Mouse (Mus musculus) limb, embryonic 13.5 days (tissue): ENCODE measurements around the gene Acvr1. TPM values are rescaled to one million over a fixed set of nuclear protein-coding genes. Genes with fewer than 3 reads are reported as not detected.

Source experiments
- ATAC-seq: fragments of 200-750 bp; cut with Nextera tagmentation; 2 replicates; pipeline ENCODE4 v1.8.0; 2017; ENCODE audit warnings: low read depth, moderate number of reproducible peaks, moderate TSS enrichment; ENCODE audit not compliant: low FRiP score
- H3K27ac ChIP-seq: fragments of 300-500 bp; sonication (generic); 2 replicates; pipeline ENCODE4 v1.5.1; 2015; ENCODE audit warnings: inconsistent platforms, mild to moderate bottlenecking, moderate library complexity
- H3K27me3 ChIP-seq: fragments of 300-500 bp; sonication (generic); 2 replicates; pipeline ENCODE4 v1.6.1; 2015; ENCODE audit warnings: mild to moderate bottlenecking, inconsistent platforms
- H3K36me3 ChIP-seq: fragments of 300-500 bp; sonication (generic); 2 replicates; pipeline ENCODE4 v1.6.1; 2015; ENCODE audit warnings: inconsistent platforms, mild to moderate bottlenecking, moderate library complexity
- H3K4me1 ChIP-seq: fragments of 300-500 bp; sonication (generic); 2 replicates; pipeline ENCODE4 v1.6.1; 2015; ENCODE audit warnings: inconsistent platforms
- H3K4me2 ChIP-seq: fragments of 300-500 bp; sonication (generic); replicated peaks from 2 replicates; pipeline ENCODE4 v1.6.1; 2015; ENCODE audit warnings: inconsistent platforms, mild to moderate bottlenecking, moderate library complexity
- H3K4me3 ChIP-seq: fragments of 300-500 bp; sonication (generic); 2 replicates; pipeline ENCODE4 v1.5.1; 2015; ENCODE audit warnings: moderate library complexity, mild to moderate bottlenecking, inconsistent platforms
- H3K9ac ChIP-seq: fragments of 300-500 bp; sonication (generic); 2 replicates; pipeline ENCODE4 v1.6.1; 2015; ENCODE audit warnings: mild to moderate bottlenecking, inconsistent platforms
- H3K9me3 ChIP-seq: fragments of 300-500 bp; sonication (generic); 2 replicates; pipeline ENCODE4 v1.6.1; 2016; ENCODE audit warnings: inconsistent platforms
- WGBS: fragments of 180-500 bp; shearing (Covaris S2); methylation state at CpG from one replicate; pipeline ENCODE4 v1.1.7; 2015; 5-methylcytosine and 5-hydroxymethylcytosine counted together
- polyA plus RNA-seq: library from polyadenylated mRNA; unstranded; fragments of >200 nt; fragmentation: Nextera tagmentation; extraction: Ambion mirVana; gene quantifications from 2 replicates; pipeline ENCODE4 v1.2.1, GENCODE M21; 2015

The Acvr1 gene
- polyA plus RNA-seq, 1 experiment from 2014 or later: 8.6 TPM

- Histone ChIP-seq H3K4me2 (no peak overlapping the region), H3K9me3 (no peaks in the 10 kb centered on the region), H3K27me3 (no peaks in the 10 kb centered on the region), H3K4me1 (peaks cover 29% of the 10 kb centered on the region), H3K4me3 (no peak overlapping the region), H3K36me3 (no peaks in the 10 kb centered on the region), H3K9ac (no peak overlapping the region), H3K27ac (no peak overlapping the region)
- 74% methylated on average over 4 of the region's 4 CpGs for WGBS
- ATAC-seq: no peak
These were observed 22.7 kb upstream of the Acvr1 start for GRCm38 (mm10) chr2:58589637-58590036.

GRCm38 (mm10) chr2:58586311-58586710, 19.4 kb upstream of the Acvr1 start:
- H3K4me1 ChIP-seq: peaks cover 24% of the 10 kb centered on the region
- WGBS: 35% methylated on average over 10 of the region's 10 CpGs
- H3K4me3 ChIP-seq: no peak overlapping the region
- H3K9ac ChIP-seq: no peak overlapping the region
- ATAC-seq: peak; percentile 45; the same call in 1 of the 2 replicates
- 0 out of 2 replicates have a peak overlapping the region, but pooled peaks have one; percentile 19 for H3K4me2 ChIP-seq
- no peaks in the 10 kb centered on the region for H3K9me3 ChIP-seq
- no peaks in the 10 kb centered on the region for H3K27me3 ChIP-seq
- H3K27ac ChIP-seq: no peak overlapping the region
- no peaks in the 10 kb centered on the region for H3K36me3 ChIP-seq

GRCm38 (mm10) chr2:58574167-58574566, 7.2 kb upstream of the Acvr1 start:
- H3K9ac ChIP-seq: no peak overlapping the region
- no peak overlapping the region for H3K4me3 ChIP-seq
- no peaks in the 10 kb centered on the region for H3K36me3 ChIP-seq
- no peak for ATAC-seq
- H3K4me1 ChIP-seq: peaks cover 4% of the 10 kb centered on the region; the same call in 1 of the 2 replicates
- H3K27ac ChIP-seq: no peak overlapping the region
- WGBS: 81% methylated on average over 2 of the region's 2 CpGs
- H3K9me3 ChIP-seq: no peaks in the 10 kb centered on the region
- no peaks in the 10 kb centered on the region for H3K27me3 ChIP-seq
- no peak overlapping the region for H3K4me2 ChIP-seq

GRCm38 (mm10) chr2:58568841-58569645, 2.1 kb upstream of the Acvr1 start:
- no peak for ATAC-seq
- H3K4me3 ChIP-seq: peak overlapping the region; percentile 83
- H3K27ac ChIP-seq: no peak overlapping the region
- H3K4me1 ChIP-seq: peaks cover 39% of the 10 kb centered on the region
- WGBS: 67% methylated on average over 4 of the region's 4 CpGs
- no peaks in the 10 kb centered on the region for H3K9me3 ChIP-seq
- H3K9ac ChIP-seq: peak overlapping the region; percentile 88; the same call in 1 of the 2 replicates
- H3K36me3 ChIP-seq: no peaks in the 10 kb centered on the region
- H3K27me3 ChIP-seq: no peaks in the 10 kb centered on the region
- peak overlapping the region; percentile 78 for H3K4me2 ChIP-seq

- H3K27me3 ChIP-seq: no peaks in the 10 kb centered on the region
- no peaks in the 10 kb centered on the region for H3K36me3 ChIP-seq
- peak overlapping the region; percentile 96 for H3K27ac ChIP-seq
- H3K9ac ChIP-seq: peak overlapping the region; percentile 88
- ATAC-seq: no peak
- H3K4me3 ChIP-seq: peak overlapping the region; percentile 83
- 9% methylated on average over 12 of the region's 12 CpGs for WGBS
- peak overlapping the region; percentile 78 for H3K4me2 ChIP-seq
- no peaks in the 10 kb centered on the region for H3K9me3 ChIP-seq
- H3K4me1 ChIP-seq: peaks cover 45% of the 10 kb centered on the region
These were observed 1.1 kb upstream of the Acvr1 start for GRCm38 (mm10) chr2:58567866-58568719.

- Histone ChIP-seq H3K4me1 (peaks cover 56% of the 10 kb centered on the region), H3K4me2 (peak overlapping the region; percentile 78), H3K4me3 (peak overlapping the region; percentile 83), H3K27ac (peak overlapping the region; percentile 96), H3K9me3 (no peaks in the 10 kb centered on the region), H3K27me3 (no peaks in the 10 kb centered on the region), H3K9ac (peak overlapping the region; percentile 88), H3K36me3 (no peaks in the 10 kb centered on the region)
- peak; percentile 60 for ATAC-seq
- under 1% methylated on average over 40 of the region's 78 CpGs for WGBS
These were observed 419 bp downstream of the Acvr1 start for GRCm38 (mm10) chr2:58566410-58567065.

GRCm38 (mm10) chr2:58566049-58566409, 928 bp downstream of the Acvr1 start:
- Histone ChIP-seq H3K9ac (peak overlapping the region; percentile 88), H3K4me2 (peak overlapping the region; percentile 78), H3K4me3 (peak overlapping the region; percentile 83), H3K4me1 (peaks cover 56% of the 10 kb centered on the region), H3K36me3 (no peaks in the 10 kb centered on the region), H3K27me3 (no peaks in the 10 kb centered on the region), H3K9me3 (no peaks in the 10 kb centered on the region), H3K27ac (peak overlapping the region; percentile 96)
- WGBS: 3% methylated on average over 6 of the region's 6 CpGs
- no peak for ATAC-seq

- no peak overlapping the region for H3K27ac ChIP-seq
- H3K36me3 ChIP-seq: no peaks in the 10 kb centered on the region
- peak overlapping the region; percentile 78 for H3K4me2 ChIP-seq
- WGBS: 59% methylated on average over 6 of the region's 6 CpGs
- H3K9me3 ChIP-seq: no peaks in the 10 kb centered on the region
- peak overlapping the region; percentile 83 for H3K4me3 ChIP-seq
- no peaks in the 10 kb centered on the region for H3K27me3 ChIP-seq
- H3K4me1 ChIP-seq: peaks cover 53% of the 10 kb centered on the region
- ATAC-seq: no peak
- 0 out of 2 replicates have a peak overlapping the region, but pooled peaks have one; percentile 39 for H3K9ac ChIP-seq
These were observed 1.7 kb downstream of the Acvr1 start for GRCm38 (mm10) chr2:58565267-58565666.

GRCm38 (mm10) chr2:58562137-58562536, 4.8 kb downstream of the Acvr1 start:
- no peaks in the 10 kb centered on the region for H3K9me3 ChIP-seq
- no peaks in the 10 kb centered on the region for H3K36me3 ChIP-seq
- no peak overlapping the region for H3K27ac ChIP-seq
- peaks cover 37% of the 10 kb centered on the region for H3K4me1 ChIP-seq
- WGBS: 64% methylated on average over 4 of the region's 4 CpGs
- no peak overlapping the region for H3K4me3 ChIP-seq
- no peak overlapping the region for H3K9ac ChIP-seq
- no peaks in the 10 kb centered on the region for H3K27me3 ChIP-seq
- ATAC-seq: no peak
- H3K4me2 ChIP-seq: no peak overlapping the region

- Histone ChIP-seq H3K9ac (no peak overlapping the region), H3K4me1 (peaks cover 29% of the 10 kb centered on the region), H3K36me3 (no peaks in the 10 kb centered on the region), H3K27me3 (no peaks in the 10 kb centered on the region), H3K4me3 (no peak overlapping the region), H3K4me2 (no peak overlapping the region), H3K9me3 (no peaks in the 10 kb centered on the region), H3K27ac (no peak overlapping the region)
- 78% methylated on average over 9 of the region's 9 CpGs for WGBS
- no peak for ATAC-seq
These were observed 9.7 kb downstream of the Acvr1 start for GRCm38 (mm10) chr2:58557045-58557845.

GRCm38 (mm10) chr2:58552296-58552695, 14.7 kb downstream of the Acvr1 start:
- Histone ChIP-seq H3K36me3 (no peaks in the 10 kb centered on the region), H3K27ac (no peak overlapping the region), H3K9me3 (no peaks in the 10 kb centered on the region), H3K9ac (no peak overlapping the region), H3K27me3 (no peaks in the 10 kb centered on the region), H3K4me3 (no peak overlapping the region), H3K4me2 (no peak overlapping the region), H3K4me1 (peaks cover 56% of the 10 kb centered on the region)
- ATAC-seq: no peak
- WGBS: 57% methylated on average over 3 of the region's 3 CpGs
